Mouse (Mus musculus) liver, embryonic 14.5 days (tissue): ENCODE measurements around the gene Cox14. TPM values are rescaled to one million over a fixed set of nuclear protein-coding genes. Genes with fewer than 3 reads are reported as not detected.
A peak's percentile ranks its signal among the peaks of the same experiment; 100 is the strongest.
"Not testable (repeated sequence)": the region's sequence is repeated elsewhere in the genome, so short reads cannot be mapped to it uniquely, and the experiment has no call there.

ENCODE experiments used
- ATAC-seq: fragments of 200-750 bp; cut with Nextera tagmentation; 2 replicates; pipeline ENCODE4 v1.8.0; 2017; ENCODE audit warnings: moderate number of reproducible peaks, mild to moderate bottlenecking, moderate library complexity; ENCODE audit not compliant: insufficient read depth
- DNase-seq, 3 experiments: peaks; one replicate each; pipeline ENCODE4 v3.0.0-alpha.2; 2012 to 2013; ENCODE audit warnings: low read depth in 3 of 3, low spot score in 3 of 3
- H3K27ac ChIP-seq: fragments of 300-500 bp; sonication (generic); 2 replicates; pipeline ENCODE4 v1.5.1; 2014; ENCODE audit warnings: moderate library complexity, mild to moderate bottlenecking, control low read depth, inconsistent platforms
- H3K27me3 ChIP-seq: fragments of 300-500 bp; sonication (generic); 2 replicates; pipeline ENCODE4 v1.6.1; 2014; ENCODE audit warnings: mild to moderate bottlenecking, low read length, moderate library complexity; ENCODE audit not compliant: control insufficient read depth, insufficient read depth
- H3K36me3 ChIP-seq: fragments of 300-500 bp; sonication (generic); replicated peaks from 2 replicates; pipeline ENCODE4 v1.6.1; 2014; ENCODE audit warnings: low read depth; ENCODE audit not compliant: control insufficient read depth, insufficient read depth
- H3K4me1 ChIP-seq, 2 experiments: fragments of 200-500 bp in 1 of 2; fragments of 300-500 bp in 1 of 2; sonication (generic) in 1 of 2; replicated peaks; 2 replicates each; pipeline ENCODE4 v1.6.1; 2012 to 2014; ENCODE audit warnings: antibody characterized with exemption in 1 of 2, inconsistent platforms in 1 of 2, low read length in 1 of 2; ENCODE audit not compliant: control insufficient read depth in 2 of 2, insufficient read depth in 2 of 2
- H3K4me2 ChIP-seq: fragments of 300-500 bp; sonication (generic); 2 replicates; pipeline ENCODE4 v1.6.1; 2014; ENCODE audit warnings: low read depth, mild to moderate bottlenecking, control low read depth, moderate library complexity
- H3K4me3 ChIP-seq, 2 experiments: fragments of 200-500 bp in 1 of 2; fragments of 300-500 bp in 1 of 2; sonication (generic) in 1 of 2; 2 replicates each; pipeline ENCODE4 v1.5.1; 2012 to 2014; ENCODE audit warnings: low read depth in 2 of 2, low read length in 2 of 2, mild to moderate bottlenecking in 2 of 2, control low read depth in 1 of 2, inconsistent platforms in 1 of 2, moderate library complexity in 1 of 2; ENCODE audit not compliant: insufficient read depth in 1 of 2
- H3K9ac ChIP-seq: fragments of 300-500 bp; sonication (generic); replicated peaks from 2 replicates; pipeline ENCODE4 v1.6.1; 2014; ENCODE audit warnings: mild to moderate bottlenecking, control low read depth, moderate library complexity
- H3K9me3 ChIP-seq: fragments of 300-500 bp; sonication (generic); 2 replicates; pipeline ENCODE4 v1.6.1; 2016; ENCODE audit warnings: low read length, mixed read lengths; ENCODE audit not compliant: control insufficient read depth
- CTCF ChIP-seq: IDR thresholded peaks from 2 replicates; pipeline ENCODE4 v1.5.1; 2016; ENCODE audit warnings: antibody characterized with exemption, low read depth, control low read depth
- EP300 ChIP-seq: IDR thresholded peaks from 2 replicates; pipeline ENCODE4 v1.6.1; 2016; ENCODE audit warnings: antibody characterized with exemption, low read depth
- WGBS: fragments of 180-500 bp; shearing (Covaris S2); extraction: QIAGEN DNeasy Blood & Tissue Kit; methylation state at CpG from one replicate; pipeline ENCODE4 v1.1.7; 2014; ENCODE audit not compliant: insufficient replicate concordance; 5-methylcytosine and 5-hydroxymethylcytosine counted together
- polyA plus RNA-seq, 2 experiments: library from polyadenylated mRNA; depleted of rRNA in 1 of 2; stranded (reverse) in 1 of 2; unstranded in 1 of 2; fragments of >200 nt; fragmentation: Nextera tagmentation in 1 of 2; extraction: Ambion mirVana in 1 of 2; gene quantifications; 2 replicates each; pipeline versions ENCODE4 v1.2.1 to v1.2.3; 2012 to 2014

Gene Cox14
- polyA plus RNA-seq, 2 experiments: 67.6 to 84.9 TPM

GRCm38 (mm10) chr15:99698533-99699085, 26.8 kb upstream of the Cox14 start:
- Histone ChIP-seq H3K4me1 (peaks cover 3 to 4% of the 10 kb centered on the region in 2 experiments; a peak in 2 of 4 replicates), H3K27ac (no peak overlapping the region), H3K36me3 (no peaks in the 10 kb centered on the region), H3K9ac (no peak overlapping the region), H3K9me3 (no peaks in the 10 kb centered on the region), H3K4me3 (no peak overlapping the region), H3K27me3 (no peaks in the 10 kb centered on the region), H3K4me2 (no peak overlapping the region)
- 37% methylated on average over 20 of the region's 20 CpGs for WGBS
- ATAC-seq (no peak), DNase-seq (no peak)
- TF ChIP-seq EP300: no peak
- no peak for TF ChIP-seq CTCF

DNA sequence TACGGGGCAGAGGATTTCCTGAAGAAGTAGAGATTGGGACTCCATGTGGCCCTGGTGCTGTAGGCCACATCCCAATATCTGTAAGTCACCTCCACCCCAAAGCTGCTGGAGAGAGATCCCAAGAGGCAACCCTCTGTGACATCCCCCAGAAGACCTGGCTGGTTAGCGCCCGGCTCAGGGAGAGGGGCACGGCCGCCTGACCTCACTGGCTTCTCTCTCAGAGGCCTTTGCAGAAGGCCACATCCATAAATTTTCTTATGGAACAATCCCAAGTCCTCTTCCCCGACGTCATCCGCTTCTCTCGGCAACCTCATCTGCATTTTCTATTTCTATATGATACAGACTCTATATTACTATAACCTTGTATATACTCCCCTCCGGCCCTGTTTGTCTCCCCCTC, 25.7 kb upstream of the Cox14 start:
- no peak overlapping the region for H3K27ac ChIP-seq
- H3K9me3 ChIP-seq: no peaks in the 10 kb centered on the region
- 70% methylated on average over 10 of the region's 10 CpGs for WGBS
- no peak overlapping the region for H3K9ac ChIP-seq
- TF ChIP-seq CTCF (no peak), EP300 (no peak)
- H3K4me2 ChIP-seq: no peak overlapping the region
- H3K36me3 ChIP-seq: no peaks in the 10 kb centered on the region
- no peak for DNase-seq
- ATAC-seq: no peak
- H3K4me1 ChIP-seq: peaks cover 3 to 4% of the 10 kb centered on the region in 2 experiments; a peak in 2 of 4 replicates
- no peaks in the 10 kb centered on the region for H3K27me3 ChIP-seq
- H3K4me3 ChIP-seq: no peak overlapping the region

DNA sequence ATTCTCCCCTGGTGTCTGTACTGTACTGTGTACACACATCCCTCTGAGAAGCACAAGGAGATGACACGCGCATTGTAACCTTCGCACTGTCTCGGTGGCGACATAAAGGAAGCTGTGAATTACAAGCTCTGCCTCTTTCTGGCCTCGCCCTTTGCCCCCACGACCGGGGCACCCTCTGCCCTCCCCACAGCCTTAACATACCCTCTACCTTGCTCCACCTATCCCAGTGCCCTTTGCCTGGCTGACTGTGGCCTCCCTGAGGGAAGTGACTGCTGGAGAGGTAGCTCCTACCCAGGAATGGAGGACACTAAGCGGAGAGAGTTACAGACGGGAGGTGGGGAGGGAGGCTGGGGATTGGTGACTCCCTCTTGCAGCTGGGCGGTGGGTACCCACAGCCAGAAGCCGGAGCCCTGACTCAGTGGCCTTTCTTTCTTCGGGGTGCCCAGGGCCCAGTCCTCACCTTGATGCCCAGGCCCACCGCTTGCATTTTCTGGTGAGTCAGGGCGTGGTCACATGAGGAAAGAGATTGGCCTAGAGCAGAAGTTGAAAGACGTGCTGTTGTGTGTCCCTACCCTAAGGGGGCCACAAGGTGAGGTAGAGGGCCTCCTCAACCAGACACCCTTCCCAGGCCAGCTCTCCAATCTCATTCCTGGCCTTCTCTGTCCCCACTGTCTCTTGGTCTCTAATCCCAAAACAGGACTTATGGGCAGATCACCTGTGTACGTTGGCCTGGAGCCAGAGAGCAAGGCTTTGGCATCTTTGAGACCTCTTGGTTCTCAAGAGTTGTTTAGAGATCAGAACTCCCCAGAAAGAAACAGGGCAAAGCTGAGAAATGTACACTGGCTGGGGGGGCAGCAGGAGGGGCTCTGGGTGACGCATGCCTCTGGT, 25.0 kb upstream of the Cox14 start:
- Histone ChIP-seq H3K4me2 (no peak overlapping the region), H3K27ac (no peak overlapping the region), H3K9ac (no peak overlapping the region), H3K4me1 (peaks cover 3 to 4% of the 10 kb centered on the region in 2 experiments; a peak in 2 of 4 replicates), H3K27me3 (no peaks in the 10 kb centered on the region), H3K36me3 (no peaks in the 10 kb centered on the region), H3K4me3 (no peak overlapping the region), H3K9me3 (no peaks in the 10 kb centered on the region)
- ATAC-seq: no peak
- TF ChIP-seq EP300 (no peak), CTCF (no peak)
- 67% methylated on average over 18 of the region's 18 CpGs for WGBS
- no peak for DNase-seq

- not testable (repeated sequence) for H3K9me3 ChIP-seq, H3K27me3 ChIP-seq, DNase-seq, H3K36me3 ChIP-seq, H3K27ac ChIP-seq, H3K9ac ChIP-seq, H3K4me1 ChIP-seq, ATAC-seq
- H3K4me3 ChIP-seq: peak overlapping the region; percentile 65 to 89
- 35% methylated on average over 16 of the region's 16 CpGs for WGBS
- H3K4me2 ChIP-seq: peak overlapping the region; percentile 67
Measured at GRCm38 (mm10) chr15:99701640-99701998, 23.8 kb upstream of the Cox14 start.
